Mouse (Mus musculus) heart, adult 10 weeks (tissue): Measurements from ENCODE around the gene Tuba1c. TPM values are rescaled to one million over a fixed set of nuclear protein-coding genes. Genes with fewer than 3 reads are reported as not detected.

Source experiments
- polyA plus RNA-seq: library from polyadenylated mRNA; stranded (reverse); fragments of 350-450 nt; fragmentation: Illumina TruSeq; extraction: RNeasy Lipid Tissue Mini Kit (QIAGEN cat#74804); gene quantifications from one replicate; pipeline ENCODE4 v1.2.3, GENCODE M21; 2014; ENCODE audit warnings: low read depth, low replicate concordance

The Tuba1c gene
- 41.6 TPM for polyA plus RNA-seq

DNA sequence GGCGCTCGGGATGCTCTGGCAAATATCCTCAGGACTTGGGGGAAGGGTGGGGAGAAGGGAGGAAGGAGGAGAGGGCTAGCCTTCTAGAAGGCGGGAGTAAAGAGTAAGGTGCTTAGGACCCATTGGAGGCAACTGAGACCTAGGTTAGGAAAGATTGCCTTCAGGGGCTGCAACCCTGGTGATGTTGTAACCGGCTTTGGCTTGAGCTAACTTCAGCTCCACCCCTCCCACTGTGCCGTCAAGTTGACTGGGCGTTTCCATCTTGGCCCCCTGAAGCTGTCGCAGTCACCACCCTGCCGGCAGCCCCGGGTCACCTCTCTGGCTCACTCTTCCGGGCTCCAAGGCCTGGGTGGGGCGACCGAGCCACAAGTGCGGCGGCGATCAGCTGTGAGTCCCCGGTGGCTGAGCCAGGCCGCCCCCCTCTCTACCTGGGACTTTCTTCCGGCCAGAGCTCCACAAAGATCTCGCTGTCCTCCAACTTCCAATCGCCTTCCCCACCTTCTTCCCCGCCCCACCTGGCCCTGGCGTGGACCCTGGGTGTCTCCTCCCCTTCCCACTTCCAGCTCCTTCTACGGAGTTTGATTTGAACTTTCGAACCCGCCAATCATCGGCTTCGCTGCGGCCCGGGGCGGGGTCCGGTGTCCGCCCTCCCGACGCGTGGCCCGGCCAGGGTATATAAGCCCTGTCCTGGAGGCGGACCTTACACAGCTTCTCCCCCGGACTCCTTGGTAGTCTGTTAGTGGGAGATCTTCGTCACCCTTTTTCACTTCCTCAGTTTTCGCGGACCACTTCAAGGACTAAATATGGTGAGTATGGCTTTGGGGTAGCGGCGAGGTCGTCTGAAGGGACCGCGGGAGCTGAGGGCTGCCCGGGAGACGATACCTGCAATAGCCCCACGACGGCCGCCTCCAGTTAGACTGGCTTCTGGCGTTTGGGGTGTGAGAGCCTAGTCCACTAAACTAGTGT, at the start of gene Tuba1c:
Tuba1c (plus strand) TSS at position 273 of the 966 bp plus-strand sequence.

DNA sequence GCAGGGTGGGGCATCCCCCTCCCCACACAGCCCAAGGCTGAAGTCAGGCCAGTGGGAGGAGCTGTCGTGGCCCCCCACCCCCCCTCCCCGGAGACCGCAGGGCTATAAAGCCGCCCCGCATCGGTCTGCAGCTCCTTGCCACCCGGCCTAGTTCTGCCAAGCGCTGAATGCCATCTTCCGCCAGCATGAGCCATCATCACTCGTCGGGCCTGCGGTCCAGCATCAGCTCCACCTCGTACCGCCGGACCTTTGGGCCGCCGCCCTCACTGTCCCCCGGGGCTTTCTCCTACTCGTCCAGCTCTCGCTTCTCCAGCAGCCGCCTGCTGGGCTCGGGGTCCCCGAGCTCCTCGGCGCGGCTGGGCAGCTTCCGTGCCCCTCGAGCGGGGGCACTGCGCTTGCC, 25.3 kb downstream of the Tuba1c start, which contains the start of gene Prph:
Prph (plus strand) TSS at position 135 of the 400 bp plus-strand sequence.

DNA sequence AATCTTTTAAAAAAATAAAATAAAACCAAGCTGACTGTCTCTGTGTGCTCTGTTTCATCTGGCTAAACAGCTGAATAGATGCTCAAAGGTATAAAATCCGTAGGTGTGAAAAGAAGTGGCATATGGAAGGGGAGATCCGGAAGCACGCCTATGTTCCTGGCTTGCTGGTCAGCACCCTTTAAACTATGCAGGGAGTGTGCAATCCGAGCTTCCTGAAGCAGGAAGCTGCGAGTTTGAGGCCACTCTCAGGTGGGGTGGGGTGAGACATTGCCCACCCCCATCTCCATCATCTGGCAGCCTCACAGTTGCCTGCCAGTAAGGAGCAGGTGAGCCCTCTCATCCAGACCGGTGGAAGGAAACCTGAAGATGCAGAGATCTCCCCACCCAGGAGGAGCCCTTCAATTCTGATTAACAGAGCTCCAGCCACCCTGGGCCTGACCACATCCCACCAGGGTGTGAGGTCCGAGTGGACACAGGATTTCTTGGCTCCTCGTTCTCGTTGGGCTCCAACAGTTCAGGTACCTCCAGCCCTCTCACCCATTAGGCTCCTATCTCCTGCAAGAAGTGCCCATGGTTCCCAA, 44.4 kb downstream of the Tuba1c start, which contains the start of gene Troap:
Troap (plus strand) TSS at position 557 of the 581 bp plus-strand sequence.

DNA sequence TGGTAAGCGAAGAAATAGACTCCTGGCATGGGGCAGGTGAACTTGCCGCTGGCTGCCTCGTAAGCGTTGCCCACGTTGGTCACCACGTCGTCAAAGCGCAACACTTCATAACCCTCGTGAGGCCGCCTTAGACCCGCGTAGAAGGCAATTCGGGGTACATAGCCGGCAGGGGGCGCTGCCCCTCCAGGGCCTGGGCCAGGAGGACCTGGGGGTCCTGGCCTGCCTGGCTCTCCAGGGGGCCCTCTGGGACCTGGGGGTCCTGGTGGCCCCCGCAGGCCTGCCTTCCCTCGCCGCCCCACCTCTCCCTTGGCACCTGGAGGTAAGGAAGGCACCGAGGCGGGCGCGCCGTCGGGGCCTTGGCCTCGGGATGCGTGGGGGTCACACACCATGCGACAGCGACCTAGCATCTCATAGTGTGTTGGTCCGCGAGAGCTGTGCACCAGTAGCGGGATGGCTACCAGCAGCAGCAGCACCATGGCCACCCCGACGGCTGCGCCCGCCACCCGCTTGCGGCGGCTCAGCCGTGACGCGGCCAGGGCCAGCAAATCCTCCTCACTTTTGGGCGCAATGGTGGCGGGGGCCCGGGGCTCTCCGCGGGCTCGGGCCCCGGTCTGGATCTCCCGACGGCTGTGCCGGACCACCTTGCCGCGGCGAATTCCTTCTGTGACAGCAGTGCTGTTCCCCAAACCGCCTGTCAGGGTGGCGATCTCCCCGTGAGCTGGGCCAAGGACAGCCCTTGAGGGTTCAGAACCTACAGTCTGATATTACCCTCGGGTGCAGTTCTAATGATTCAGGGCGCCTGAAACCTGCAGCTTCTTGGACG, 57.8 kb downstream of the Tuba1c start, which contains the start of gene C1ql4:
C1ql4 (minus strand) TSS at position 565 of the 823 bp plus-strand sequence.

Other genes with a start within 250 kb of the Tuba1c start
- gene Wnt1, start 240.0 kb upstream of the Tuba1c start, polyA plus RNA-seq = not detected
- gene Ddn, start 220.4 kb upstream of the Tuba1c start, polyA plus RNA-seq = 0.24 TPM
- gene Prkag1, start 198.4 kb upstream of the Tuba1c start, polyA plus RNA-seq = 136 TPM
- gene Kmt2d, start 158.7 kb upstream of the Tuba1c start, polyA plus RNA-seq = 24.0 TPM
- gene Rhebl1, start 135.4 kb upstream of the Tuba1c start, polyA plus RNA-seq = 2.2 TPM
- 0.63 TPM for gene Dhh, start 131.4 kb upstream of the Tuba1c start, polyA plus RNA-seq
- 13.2 TPM for gene Lmbr1l, start 111.7 kb upstream of the Tuba1c start, polyA plus RNA-seq
- gene Tuba1b, start 95.3 kb upstream of the Tuba1c start, polyA plus RNA-seq = 260 TPM
- not detected for gene Gm49450, start 76.3 kb upstream of the Tuba1c start, polyA plus RNA-seq
- 126 TPM for gene Tuba1a, start 76.2 kb upstream of the Tuba1c start, polyA plus RNA-seq
- 0.76 TPM for gene Prph, start 25.3 kb downstream of the Tuba1c start, polyA plus RNA-seq
- gene Troap, start 44.7 kb downstream of the Tuba1c start, polyA plus RNA-seq = not detected
- gene C1ql4, start 57.9 kb downstream of the Tuba1c start, polyA plus RNA-seq = not detected
- gene Dnajc22, start 63.3 kb downstream of the Tuba1c start, polyA plus RNA-seq = not detected
- gene Spats2, start 96.0 kb downstream of the Tuba1c start, polyA plus RNA-seq = 5.8 TPM
- gene Kcnh3, start 195.0 kb downstream of the Tuba1c start, polyA plus RNA-seq = 0.10 TPM
- 55.8 TPM for gene Mcrs1, start 222.1 kb downstream of the Tuba1c start, polyA plus RNA-seq